Mouse (Mus musculus): ENCODE measurements around the gene Tmem106c. TPM values are rescaled to one million over a fixed set of nuclear protein-coding genes. Genes with fewer than 3 reads are reported as not detected.

Tmem106c gene
- total and polyA plus RNA-seq, 3 experiments, result 10.2 to 21.9 (median 11.1) TPM

DNA sequence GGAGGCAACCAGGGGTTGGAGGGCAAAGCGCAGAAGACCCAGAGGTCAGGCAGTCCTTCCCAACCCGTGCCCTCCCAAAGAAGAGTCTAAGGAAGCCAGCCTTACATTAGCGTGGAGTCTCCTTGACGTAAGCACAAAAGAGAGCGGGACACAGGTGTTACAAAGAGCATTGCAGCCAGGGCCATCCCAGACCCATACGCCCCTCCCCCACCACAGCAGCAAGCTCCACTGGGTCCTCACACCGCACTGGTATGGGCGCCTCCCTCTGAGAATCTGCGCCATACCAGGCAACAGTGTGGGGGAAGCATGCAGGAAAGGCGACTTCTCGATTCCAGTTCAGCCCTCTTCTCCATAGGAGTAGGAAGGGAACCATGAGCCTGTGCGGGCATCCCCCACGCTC lies 35.5 kb downstream of the Tmem106c start:
- H3K9ac ChIP-seq (ENCODE audit: low read depth, low read length), result no peak overlapping the region
- H3K79me2 ChIP-seq (replicated peaks; ENCODE audit: control insufficient read depth, insufficient read depth, low read length), result no peaks in the 10 kb centered on the region
- intact Hi-C loops (cut with DNase I), result no loop called here
- H3K36me3 ChIP-seq (ENCODE audit: control insufficient read depth, insufficient read depth, low read length), result no peaks in the 10 kb centered on the region
- peaks cover 5% of the 10 kb centered on the region for H3K4me1 ChIP-seq (ENCODE audit: control insufficient read depth, insufficient read depth, low read length)
- no peak for DNase-seq
- H3K27me3 ChIP-seq (ENCODE audit: control insufficient read depth, insufficient read depth, low read length), result peaks cover 23% of the 10 kb centered on the region
- no peak overlapping the region for H3K4me3 ChIP-seq
- H3K27ac ChIP-seq, result no peak overlapping the region
- WGBS, result 28% methylated on average over 13 of the region's 13 CpGs
- no peak for TF ChIP-seq CTCF (IDR thresholded peaks at IDR 0.05)
- TF ChIP-seq POLR2A (IDR thresholded peaks at IDR 0.05; ENCODE audit: insufficient read depth, low read depth, low read length), result no peak
- TF ChIP-seq EP300 (IDR thresholded peaks at IDR 0.05; ENCODE audit: insufficient read depth, low read depth, low read length), result no peak

DNA sequence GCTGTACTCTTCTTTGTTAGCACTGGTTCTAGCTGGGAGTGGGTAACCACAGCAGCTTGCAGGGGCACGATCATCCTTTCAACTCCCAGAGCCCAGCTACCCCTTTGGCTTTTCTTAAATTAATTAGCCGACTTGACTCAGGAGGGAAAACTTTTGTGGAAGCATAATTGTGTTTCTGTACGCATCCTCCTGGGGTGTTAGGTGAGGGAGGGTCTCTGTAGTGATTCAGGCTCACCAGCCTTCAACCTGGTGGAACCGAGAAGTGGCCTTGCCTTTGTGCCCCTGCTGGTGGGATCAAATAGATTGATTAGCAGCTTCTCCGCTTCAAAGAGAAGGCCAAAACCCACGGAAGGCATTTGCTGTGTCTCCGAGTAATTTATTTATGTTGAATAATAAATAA lies 36.0 kb downstream of the Tmem106c start:
- Histone ChIP-seq H3K27me3 (ENCODE audit: control insufficient read depth, insufficient read depth, low read length) (peaks cover 27% of the 10 kb centered on the region), H3K4me1 (ENCODE audit: control insufficient read depth, insufficient read depth, low read length) (peaks cover 5% of the 10 kb centered on the region), H3K79me2 (replicated peaks; ENCODE audit: control insufficient read depth, insufficient read depth, low read length) (no peaks in the 10 kb centered on the region), H3K27ac (no peak overlapping the region), H3K9ac (ENCODE audit: low read depth, low read length) (no peak overlapping the region), H3K4me3 (no peak overlapping the region), H3K36me3 (ENCODE audit: control insufficient read depth, insufficient read depth, low read length) (no peaks in the 10 kb centered on the region)
- no peak for DNase-seq
- TF ChIP-seq POLR2A (IDR thresholded peaks at IDR 0.05; ENCODE audit: insufficient read depth, low read depth, low read length) (no peak), CTCF (IDR thresholded peaks at IDR 0.05) (no peak), EP300 (IDR thresholded peaks at IDR 0.05; ENCODE audit: insufficient read depth, low read depth, low read length) (no peak)
- WGBS, result 27% methylated on average over 7 of the region's 7 CpGs
- intact Hi-C loops (cut with DNase I), result no loop called here

DNA sequence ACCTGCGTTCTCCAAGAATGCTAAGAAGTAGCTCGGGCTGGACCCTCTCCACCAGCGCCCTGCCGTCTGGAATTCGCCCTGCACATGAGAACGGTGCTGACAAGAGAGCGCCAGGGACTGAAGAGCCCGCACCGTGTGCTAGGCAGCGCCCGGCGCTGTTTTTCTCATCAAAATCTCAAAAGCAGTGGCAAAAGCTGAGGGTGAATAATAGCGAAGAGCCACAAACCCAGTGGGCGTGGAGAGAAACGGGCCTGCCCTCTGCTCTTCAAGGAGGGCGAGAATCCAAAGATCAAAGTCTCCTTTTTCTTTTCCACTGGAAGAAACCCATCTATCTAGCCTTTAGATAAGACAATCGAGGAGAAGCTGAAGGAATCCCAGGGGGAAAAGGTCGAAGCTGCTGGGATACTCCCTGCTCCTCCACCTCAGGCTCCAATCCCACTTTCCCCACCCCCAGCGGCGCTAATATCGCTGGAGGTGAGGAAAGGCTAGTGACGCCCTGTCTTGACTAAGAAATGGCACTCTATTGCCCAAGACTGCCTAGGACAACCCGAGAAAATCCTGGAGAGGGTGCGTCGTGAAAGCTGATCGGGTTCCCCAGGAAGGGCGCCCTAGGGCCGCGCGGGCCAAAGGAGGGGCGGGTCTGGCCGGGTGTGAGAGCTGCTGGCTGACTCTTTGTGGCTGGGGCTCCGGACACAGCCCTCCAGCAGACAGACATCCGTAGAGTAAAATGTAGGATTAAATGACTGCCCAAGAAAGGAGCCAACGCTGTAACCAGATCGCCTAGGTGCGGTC lies 37.5 kb downstream of the Tmem106c start:
- no peak for TF ChIP-seq EP300 (IDR thresholded peaks at IDR 0.05; ENCODE audit: insufficient read depth, low read depth, low read length)
- peak; percentile 27; the same call in 1 of the 2 replicates for TF ChIP-seq CTCF (IDR thresholded peaks at IDR 0.05)
- Histone ChIP-seq H3K79me2 (replicated peaks; ENCODE audit: control insufficient read depth, insufficient read depth, low read length) (no peaks in the 10 kb centered on the region), H3K36me3 (ENCODE audit: control insufficient read depth, insufficient read depth, low read length) (no peaks in the 10 kb centered on the region), H3K4me1 (ENCODE audit: control insufficient read depth, insufficient read depth, low read length) (peaks cover 5% of the 10 kb centered on the region), H3K27ac (no peak overlapping the region), H3K4me3 (peak overlapping the region; percentile 7), H3K9ac (ENCODE audit: low read depth, low read length) (no peak overlapping the region), H3K27me3 (ENCODE audit: control insufficient read depth, insufficient read depth, low read length) (peaks cover 32% of the 10 kb centered on the region)
- intact Hi-C loops (cut with DNase I), result no loop called here
- no peak for DNase-seq
- WGBS, result 2% methylated on average over 37 of the region's 37 CpGs

DNA sequence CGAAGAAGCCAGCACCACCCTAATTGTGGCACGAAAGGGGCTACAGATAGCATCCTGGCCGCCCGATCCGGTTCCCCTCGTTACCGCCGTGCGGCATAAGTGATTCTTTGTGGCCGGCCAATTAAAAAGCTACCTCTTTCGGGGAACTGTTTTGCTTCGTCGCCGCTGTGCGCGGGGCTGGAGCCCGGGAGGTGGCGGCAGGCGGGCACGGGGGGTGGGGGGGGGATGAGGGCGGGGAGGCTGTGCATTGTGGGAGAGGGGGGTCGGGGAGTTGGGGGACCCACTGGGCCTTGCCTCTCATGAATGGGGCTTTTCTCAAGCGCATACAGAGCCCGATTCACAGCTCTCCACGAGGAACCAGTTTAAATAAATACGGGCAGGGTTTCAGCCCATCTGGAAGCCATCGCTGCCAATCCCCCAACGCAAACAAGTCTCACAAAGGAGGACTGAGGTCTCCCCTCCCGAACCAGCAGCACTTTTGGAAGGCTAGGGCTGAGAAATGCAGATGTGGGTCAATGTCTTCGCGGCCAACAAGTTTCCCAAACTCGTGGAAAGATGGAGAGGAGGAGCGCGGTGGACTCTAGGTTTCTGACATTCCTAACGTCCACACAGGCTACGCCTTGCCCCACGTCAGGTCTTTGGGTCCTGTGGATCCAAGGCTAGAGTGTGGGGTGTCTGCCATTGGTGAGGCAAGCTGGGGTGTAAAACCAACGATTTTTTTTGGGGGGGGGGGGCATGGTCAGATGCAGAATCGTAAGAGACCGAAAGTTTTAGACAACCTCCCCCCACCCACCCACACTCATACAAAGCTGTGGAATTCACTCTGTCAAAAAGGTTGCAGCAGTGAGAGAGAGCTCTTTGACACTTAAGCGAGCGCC lies 38.4 kb downstream of the Tmem106c start:
- intact Hi-C loops (cut with DNase I), result no loop called here
- Histone ChIP-seq H3K27ac (no peak overlapping the region), H3K4me1 (ENCODE audit: control insufficient read depth, insufficient read depth, low read length) (peaks cover 5% of the 10 kb centered on the region), H3K27me3 (ENCODE audit: control insufficient read depth, insufficient read depth, low read length) (peaks cover 32% of the 10 kb centered on the region), H3K4me3 (peak overlapping the region; percentile 7), H3K9ac (ENCODE audit: low read depth, low read length) (no peak overlapping the region), H3K79me2 (replicated peaks; ENCODE audit: control insufficient read depth, insufficient read depth, low read length) (no peaks in the 10 kb centered on the region), H3K36me3 (ENCODE audit: control insufficient read depth, insufficient read depth, low read length) (no peaks in the 10 kb centered on the region)
- TF ChIP-seq CTCF (IDR thresholded peaks at IDR 0.05) (no peak), POLR2A (IDR thresholded peaks at IDR 0.05; ENCODE audit: insufficient read depth, low read depth, low read length) (no peak), EP300 (IDR thresholded peaks at IDR 0.05; ENCODE audit: insufficient read depth, low read depth, low read length) (no peak)
- no peak for DNase-seq
- WGBS, result 1% methylated on average over 42 of the region's 42 CpGs

- Histone ChIP-seq H3K79me2 (replicated peaks; ENCODE audit: control insufficient read depth, insufficient read depth, low read length) (no peaks in the 10 kb centered on the region), H3K4me1 (ENCODE audit: control insufficient read depth, insufficient read depth, low read length) (peaks cover 5% of the 10 kb centered on the region), H3K9ac (ENCODE audit: low read depth, low read length) (no peak overlapping the region), H3K27me3 (ENCODE audit: control insufficient read depth, insufficient read depth, low read length) (peaks cover 32% of the 10 kb centered on the region), H3K36me3 (ENCODE audit: control insufficient read depth, insufficient read depth, low read length) (no peaks in the 10 kb centered on the region), H3K27ac (no peak overlapping the region), H3K4me3 (no peak overlapping the region)
- TF ChIP-seq CTCF (IDR thresholded peaks at IDR 0.05) (no peak), EP300 (IDR thresholded peaks at IDR 0.05; ENCODE audit: insufficient read depth, low read depth, low read length) (no peak), POLR2A (IDR thresholded peaks at IDR 0.05; ENCODE audit: insufficient read depth, low read depth, low read length) (no peak)
- 2% methylated on average over 42 of the region's 42 CpGs for WGBS
- DNase-seq, result no peak
- intact Hi-C loops (cut with DNase I), result no loop called here
Observed at GRCm38 (mm10) chr15:98002991-98003821, 39.2 kb downstream of the Tmem106c start.

Measured in heart, adult 2 months (tissue).